Mouse (Mus musculus) skeletal muscle tissue, adult 2 months (tissue): ENCODE measurements around the gene Hormad1.

Experiments used
- DNase-seq: peaks from one replicate; pipeline ENCODE4 v3.0.0-alpha.2; 2012; ENCODE audit warnings: low read depth, low spot score

The Hormad1 gene

DNA sequence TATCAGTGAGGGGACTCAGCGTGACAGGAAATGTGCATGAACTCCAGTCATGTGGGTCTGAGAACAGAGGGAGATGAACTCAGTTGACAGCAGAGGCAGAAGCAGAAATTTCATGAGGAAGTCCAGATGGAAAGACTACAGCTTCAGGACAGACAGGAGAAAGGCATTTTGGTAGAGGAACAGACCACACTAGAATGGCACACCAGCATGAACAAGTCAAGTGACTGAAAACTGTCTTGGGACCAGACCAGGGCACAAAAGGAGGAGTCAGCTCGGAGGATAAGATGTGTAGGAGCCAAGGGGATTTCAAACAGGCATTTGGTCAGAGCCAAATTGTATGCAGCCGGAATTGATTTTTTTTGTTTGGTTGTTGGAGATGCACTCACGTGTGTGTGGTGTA, 76.2 kb downstream of the Hormad1 start:
- no peak for DNase-seq

DNA sequence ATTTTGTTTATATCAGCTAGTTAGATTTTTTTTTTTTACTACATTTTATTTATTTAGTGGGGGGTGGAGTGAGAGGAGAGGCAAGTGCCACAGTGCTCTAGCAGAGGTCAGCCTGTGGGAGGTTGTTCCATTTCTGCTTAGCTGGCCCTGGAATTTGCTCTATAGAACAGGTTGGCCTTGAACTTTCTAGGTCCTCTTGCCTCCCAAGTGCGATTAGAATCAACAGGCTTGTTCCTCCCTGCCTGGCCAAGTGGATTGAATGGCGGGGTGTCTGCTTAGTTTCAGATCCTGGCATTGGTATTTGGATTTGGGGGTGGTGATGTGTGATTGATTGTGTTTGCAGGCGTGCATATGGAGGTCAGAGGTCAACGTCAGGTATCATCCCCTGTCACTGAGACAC, 76.6 kb downstream of the Hormad1 start:
- DNase-seq = no peak
